Comparison of ENCODE assay signal across 22 mouse cellular contexts in the genomic region with DNA sequence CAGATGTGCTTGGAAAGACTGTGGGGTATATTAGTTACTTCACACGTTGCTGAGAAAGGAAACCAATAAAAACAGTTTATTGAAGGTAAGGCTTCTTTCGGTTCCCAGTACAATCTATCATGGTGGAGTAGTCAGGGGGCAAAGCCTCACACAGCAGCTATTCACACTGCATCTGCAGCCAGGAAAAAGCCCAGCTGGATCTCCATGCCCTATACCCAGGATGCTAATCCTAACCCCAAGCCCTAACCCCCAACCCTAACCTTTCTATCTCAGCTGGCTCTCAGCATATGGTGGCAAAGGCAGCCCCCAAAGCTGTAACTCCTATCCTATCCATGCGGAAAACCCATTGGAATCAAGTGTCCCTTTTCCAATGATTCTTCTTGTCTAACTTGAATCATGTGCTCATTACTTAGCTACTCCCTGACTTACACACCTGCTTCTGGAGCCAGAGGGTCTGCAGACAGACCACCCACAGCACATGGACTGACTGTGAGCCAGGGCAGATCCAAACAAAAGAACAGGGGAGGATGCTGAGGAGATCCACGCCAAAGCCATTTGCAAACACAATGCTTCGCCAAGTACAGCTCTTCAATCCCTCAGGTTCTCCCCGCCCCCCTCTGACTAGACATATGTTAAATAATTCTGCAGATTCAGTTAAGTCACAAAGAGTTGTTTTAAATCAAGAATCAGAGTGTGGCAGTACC.
DNase-seq lines count a peak whose midpoint lies in the region; ATAC-seq and TF ChIP-seq lines count a peak whose summit lies in the region.
"Had no signal": no experiment of that assay in that cellular context is flagged by ENCODE, and none has a peak within 500 bp of the region (broad histone marks: within the 10 kb centered on the region; RNA-seq: fewer than 3 reads in every experiment).

No protein-coding gene starts in this region.

- H3K4me1 ChIP-seq in kidney, embryonic 14.5 days (ENCODE audit: control insufficient read depth, insufficient read depth, low read length) = 0 out of 2 replicates have a peak, but pooled peaks cover 2% of the 10 kb centered on the region
- 0 out of 2 replicates have a peak, but pooled peaks cover 7% of the 10 kb centered on the region for H3K4me1 ChIP-seq in stomach, embryonic 15.5 days
- H3K4me1 ChIP-seq in stomach, postnatal 0 days (replicated peaks; ENCODE audit: control insufficient read depth, insufficient read depth) = no peaks in the 10 kb centered on the region
- H3K4me1 ChIP-seq: embryonic facial prominence, embryonic 12.5 days had no signal

- H3K4me3 ChIP-seq in kidney, embryonic 14.5 days (ENCODE audit: low read length) = no peak overlapping the region
- H3K4me3 ChIP-seq in stomach, embryonic 15.5 days (replicated peaks) = no peak overlapping the region
- no peak overlapping the region for H3K4me3 ChIP-seq in stomach, postnatal 0 days (ENCODE audit: low read depth, low read length)
- H3K4me3 ChIP-seq: embryonic facial prominence, embryonic 12.5 days; heart, adult 2 months; heart, embryonic 13.5 days; hindbrain, embryonic 12.5 days had no signal

- peak; percentile 11 to 18 for DNase-seq in cerebellum, postnatal 10 days
- no peak for DNase-seq in cerebellum, adult 18-20 months
- no peak for DNase-seq in kidney, adult 8-10 months
- no peak for DNase-seq in stomach, postnatal 0 days (ENCODE audit: low spot score)
- no peak for DNase-seq in left cerebral cortex, postnatal 10 days (ENCODE audit: extremely low spot score in 1 of 2, low spot score in 2 of 2)
- DNase-seq: adrenal gland, adult 8-10 months; adrenal gland, postnatal 36 days; B cell, adult 2 months; cerebellum, adult 8-10 months; cerebellum, postnatal 25 days; gastrocnemius, postnatal 10 days; heart, postnatal 4 days had no signal

- no peak overlapping the region for H3K27ac ChIP-seq in kidney, embryonic 14.5 days (ENCODE audit: low read depth, low read length)
- no peak overlapping the region for H3K27ac ChIP-seq in stomach, embryonic 15.5 days
- H3K27ac ChIP-seq in stomach, postnatal 0 days (replicated peaks) = no peak overlapping the region
- H3K27ac ChIP-seq: embryonic facial prominence, embryonic 12.5 days; heart, adult 2 months; heart, embryonic 13.5 days; hindbrain, embryonic 12.5 days had no signal

- no peaks in the 10 kb centered on the region for H3K27me3 ChIP-seq in kidney, embryonic 14.5 days (ENCODE audit: control insufficient read depth, insufficient read depth, low read length)
- no peaks in the 10 kb centered on the region for H3K27me3 ChIP-seq in stomach, embryonic 15.5 days (replicated peaks)
- no peaks in the 10 kb centered on the region for H3K27me3 ChIP-seq in stomach, postnatal 0 days (ENCODE audit: control insufficient read depth, insufficient read depth, low read length)
- H3K27me3 ChIP-seq: embryonic facial prominence, embryonic 12.5 days; heart, embryonic 13.5 days; hindbrain, embryonic 12.5 days had no signal

- H3K9me3 ChIP-seq in kidney, embryonic 14.5 days (ENCODE audit: control insufficient read depth, low read length) = peaks cover 4% of the 10 kb centered on the region
- H3K9me3 ChIP-seq in stomach, embryonic 15.5 days = no peaks in the 10 kb centered on the region
- no peaks in the 10 kb centered on the region for H3K9me3 ChIP-seq in stomach, postnatal 0 days (ENCODE audit: control insufficient read depth, low read length)
- H3K9me3 ChIP-seq: heart, embryonic 13.5 days had no signal

- H3K9ac ChIP-seq in kidney, embryonic 14.5 days (ENCODE audit: low read depth, low read length) = no peak overlapping the region
- no peak overlapping the region for H3K9ac ChIP-seq in stomach, embryonic 15.5 days
- no peak overlapping the region for H3K9ac ChIP-seq in stomach, postnatal 0 days (ENCODE audit: low read length)
- H3K9ac ChIP-seq: embryonic facial prominence, embryonic 12.5 days; heart, embryonic 13.5 days; hindbrain, embryonic 12.5 days had no signal

- no peak overlapping the region for H3K4me2 ChIP-seq in kidney, embryonic 14.5 days (replicated peaks; ENCODE audit: low read depth, low read length)
- H3K4me2 ChIP-seq in stomach, embryonic 15.5 days = no peak overlapping the region
- no peak overlapping the region for H3K4me2 ChIP-seq in stomach, postnatal 0 days (replicated peaks; ENCODE audit: low read depth)
- H3K4me2 ChIP-seq: embryonic facial prominence, embryonic 12.5 days; heart, embryonic 13.5 days; hindbrain, embryonic 12.5 days had no signal

- TF ChIP-seq EP300 in stomach, postnatal 0 days (optimal IDR thresholded peaks at IDR 0.05) = no peak

- TF ChIP-seq CTCF in stomach, postnatal 0 days (IDR thresholded peaks at IDR 0.05; ENCODE audit: low read depth) = no peak

- WGBS in kidney, embryonic 14.5 days = 44% methylated on average over 6 of the region's 6 CpGs
- 63% methylated on average over 6 of the region's 6 CpGs for WGBS in stomach, embryonic 15.5 days
- 69% methylated on average over 6 of the region's 6 CpGs for WGBS in stomach, postnatal 0 days

- peak; percentile 68 for ATAC-seq in kidney, embryonic 14.5 days (ENCODE audit: low FRiP score, low TSS enrichment)
- ATAC-seq in stomach, embryonic 15.5 days (ENCODE audit: insufficient read depth, low FRiP score, low read depth) = 0 out of 2 replicates have a peak, but pooled peaks have one; percentile 31
- no peak for ATAC-seq in stomach, postnatal 0 days (ENCODE audit: low FRiP score, low TSS enrichment)
- ATAC-seq: CD4-positive, CD25-positive, alpha-beta regulatory T cell, adult 4 months; forebrain, embryonic 16.5 days; hindbrain, embryonic 16.5 days; Patski had no signal

- intact Hi-C loops in left cerebral cortex, postnatal 10 days (cut with DNase I) = no loop called here

- H3K36me3 ChIP-seq in kidney, embryonic 14.5 days (ENCODE audit: control insufficient read depth, insufficient read depth, low read length) = no peaks in the 10 kb centered on the region
- no peaks in the 10 kb centered on the region for H3K36me3 ChIP-seq in stomach, embryonic 15.5 days
- H3K36me3 ChIP-seq in stomach, postnatal 0 days (ENCODE audit: control insufficient read depth, insufficient read depth, low read length) = no peaks in the 10 kb centered on the region
- H3K36me3 ChIP-seq: embryonic facial prominence, embryonic 12.5 days; heart, embryonic 13.5 days; hindbrain, embryonic 12.5 days had no signal

Comparison
In these comparisons a context has a peak if more than half of its experiments do, and no peak if none do; other contexts are left out.
1. DNase-seq: peak in cerebellum, postnatal 10 days (2 of 2); none in cerebellum, adult 18-20 months (0 of 2), kidney, adult 8-10 months (0 of 2), stomach, postnatal 0 days (single experiment) and left cerebral cortex, postnatal 10 days (0 of 2).